Comparison of ENCODE assay signal across 8 mouse cellular contexts in the genomic region with DNA sequence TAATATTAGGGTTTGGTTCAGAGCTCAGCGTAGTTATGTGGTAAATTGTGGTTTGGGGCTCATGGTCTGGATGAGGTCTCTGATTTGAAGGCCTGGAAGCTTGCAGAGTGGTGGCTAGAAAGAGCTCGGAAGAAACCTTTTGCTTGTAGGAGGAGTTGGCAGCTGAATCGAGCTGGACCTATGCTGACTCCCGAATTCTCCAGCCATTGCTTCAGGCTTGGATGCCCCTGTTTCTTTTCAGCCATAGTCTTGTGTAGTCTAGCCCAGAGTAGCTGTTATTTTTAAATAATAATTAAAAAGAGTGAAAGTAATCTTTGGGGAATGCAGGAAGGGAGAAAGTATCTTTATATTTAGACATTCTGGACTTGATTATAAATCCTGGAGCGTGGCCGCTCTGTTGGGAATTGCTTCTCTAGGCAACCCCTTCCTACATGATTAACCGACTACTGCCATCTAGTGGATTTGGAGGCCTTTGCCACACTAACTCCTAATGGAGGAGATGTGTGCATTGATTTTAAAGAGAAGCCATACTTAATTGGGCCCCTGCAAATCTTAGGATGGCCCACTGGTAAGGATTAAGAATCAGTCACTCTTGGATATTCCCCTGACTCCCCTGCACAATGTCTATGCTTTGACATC.
DNase-seq lines count a peak whose midpoint lies in the region; ATAC-seq and TF ChIP-seq lines count a peak whose summit lies in the region.

No protein-coding gene starts in this region.

- no peak overlapping the region for H3K4me3 ChIP-seq in heart, embryonic 10.5 days
- peak overlapping the region; percentile 6; the same call in 1 of the 2 replicates for H3K4me3 ChIP-seq in hindbrain, postnatal 0 days (ENCODE audit: low read length)
- no peak overlapping the region for H3K4me3 ChIP-seq in midbrain, embryonic 10.5 days
- no peak overlapping the region for H3K4me3 ChIP-seq in stomach, embryonic 16.5 days (replicated peaks; ENCODE audit: low read length)

- 45% methylated on average over 7 of the region's 7 CpGs for whole genome bisulfite sequencing in heart, embryonic 10.5 days
- WGBS in hindbrain, postnatal 0 days: 22% methylated on average over 7 of the region's 7 CpGs
- 51% methylated on average over 7 of the region's 7 CpGs for WGBS in midbrain, embryonic 10.5 days
- 28% methylated on average over 7 of the region's 7 CpGs for WGBS in stomach, embryonic 16.5 days

- H3K36me3 ChIP-seq in heart, embryonic 10.5 days: no peaks in the 10 kb centered on the region
- no peaks in the 10 kb centered on the region for H3K36me3 ChIP-seq in hindbrain, postnatal 0 days (ENCODE audit: insufficient read depth, low read length)
- H3K36me3 ChIP-seq in midbrain, embryonic 10.5 days: no peaks in the 10 kb centered on the region
- H3K36me3 ChIP-seq in stomach, embryonic 16.5 days (ENCODE audit: control insufficient read depth, insufficient read depth, low read length): no peaks in the 10 kb centered on the region

- peak overlapping the region; percentile 45 for H3K4me2 ChIP-seq in hindbrain, postnatal 0 days (ENCODE audit: low read depth, low read length)
- no peak overlapping the region for H3K4me2 ChIP-seq in stomach, embryonic 16.5 days (ENCODE audit: low read depth, low read length)

- peak; percentile 90 for DNase-seq in heart, adult 11 months
- DNase-seq in heart, embryonic 10.5 days (ENCODE audit: low spot score): no peak
- peak; percentile 58 for DNase-seq in gastrocnemius, adult 18-20 months (ENCODE audit: low spot score)
- peak; percentile 96 for DNase-seq in hindbrain, postnatal 0 days (ENCODE audit: low spot score)
- peak; percentile 37 to 51 for DNase-seq in layer of hippocampus, postnatal 25 days (ENCODE audit: extremely low spot score in 1 of 2, low spot score in 1 of 2)
- DNase-seq in midbrain, embryonic 10.5 days (ENCODE audit: low spot score): peak; percentile 47

- no peaks in the 10 kb centered on the region for H3K9me3 ChIP-seq in heart, embryonic 10.5 days
- H3K9me3 ChIP-seq in hindbrain, postnatal 0 days (ENCODE audit: low read length): no peaks in the 10 kb centered on the region
- no peaks in the 10 kb centered on the region for H3K9me3 ChIP-seq in midbrain, embryonic 10.5 days (replicated peaks)
- H3K9me3 ChIP-seq in stomach, embryonic 16.5 days (replicated peaks; ENCODE audit: control insufficient read depth, low read length): no peaks in the 10 kb centered on the region

- H3K4me1 ChIP-seq in heart, embryonic 10.5 days: no peaks in the 10 kb centered on the region
- H3K4me1 ChIP-seq in hindbrain, postnatal 0 days (ENCODE audit: insufficient read depth, low read length): no peaks in the 10 kb centered on the region
- H3K4me1 ChIP-seq in midbrain, embryonic 10.5 days: peaks cover 12% of the 10 kb centered on the region
- H3K4me1 ChIP-seq in stomach, embryonic 16.5 days (ENCODE audit: control insufficient read depth, insufficient read depth, low read length): no peaks in the 10 kb centered on the region

- no peak overlapping the region for H3K27ac ChIP-seq in heart, embryonic 10.5 days
- no peak overlapping the region; the same call in 1 of the 2 replicates for H3K27ac ChIP-seq in hindbrain, postnatal 0 days
- H3K27ac ChIP-seq in midbrain, embryonic 10.5 days (replicated peaks): no peak overlapping the region
- peak overlapping the region; percentile 87 for H3K27ac ChIP-seq in stomach, embryonic 16.5 days (ENCODE audit: low read length)

- no peak overlapping the region for H3K9ac ChIP-seq in hindbrain, postnatal 0 days (replicated peaks; ENCODE audit: low read length)
- no peak overlapping the region for H3K9ac ChIP-seq in stomach, embryonic 16.5 days (ENCODE audit: low read length)

- no peaks in the 10 kb centered on the region for H3K27me3 ChIP-seq in heart, embryonic 10.5 days (ENCODE audit: insufficient read depth, poor library complexity, severe bottlenecking)
- H3K27me3 ChIP-seq in hindbrain, postnatal 0 days (ENCODE audit: insufficient read depth, low read length): no peaks in the 10 kb centered on the region
- no peaks in the 10 kb centered on the region for H3K27me3 ChIP-seq in midbrain, embryonic 10.5 days (ENCODE audit: low read depth, poor library complexity, severe bottlenecking)
- no peaks in the 10 kb centered on the region for H3K27me3 ChIP-seq in stomach, embryonic 16.5 days (ENCODE audit: control insufficient read depth, insufficient read depth, low read length)

- 0 out of 2 replicates have a peak, but pooled peaks have one; percentile 36 for ATAC-seq in common myeloid progenitor, adult 5-6 weeks (replicated peaks; ENCODE audit: low read depth, poor library complexity, severe bottlenecking)
- ATAC-seq in hindbrain, postnatal 0 days: peak; percentile 76
- ATAC-seq in stomach, embryonic 16.5 days (ENCODE audit: insufficient read depth, low FRiP score): peak; percentile 83

- TF ChIP-seq CTCF in hindbrain, postnatal 0 days (IDR thresholded peaks at IDR 0.05; ENCODE audit: low read depth): peak; percentile 85
